Mouse (Mus musculus) skeletal muscle tissue, adult 2 months (tissue): Measurements from ENCODE around the gene Tap1.
A peak's percentile ranks its signal among the peaks of the same experiment; 100 is the strongest.
"Not testable (repeated sequence)": the region's sequence is repeated elsewhere in the genome, so short reads cannot be mapped to it uniquely, and the experiment has no call there.

Source experiments
- DNase-seq: peaks from one replicate; pipeline ENCODE4 v3.0.0-alpha.2; 2012; ENCODE audit warnings: low read depth, low spot score

Gene Tap1

GRCm38 (mm10) chr17:34187261-34187916 lies at the start of gene Tap1, which contains the start of gene Psmb9:
Tap1 (plus strand) TSS chr17:34187553.
Psmb9 (minus strand) TSS chr17:34187764.
- DNase-seq = peak; percentile 96

- no peak for DNase-seq
These were observed 49.8 kb upstream of the Tap1 start for GRCm38 (mm10) chr17:34137601-34138000.

- DNase-seq = no peak
These were observed 48.7 kb upstream of the Tap1 start for GRCm38 (mm10) chr17:34138655-34139054.

- DNase-seq = no peak
These were observed 47.9 kb upstream of the Tap1 start for GRCm38 (mm10) chr17:34139416-34139815.

GRCm38 (mm10) chr17:34140240-34140639 lies 47.1 kb upstream of the Tap1 start:
- DNase-seq = no peak

- DNase-seq = no peak
These were observed 45.9 kb upstream of the Tap1 start for GRCm38 (mm10) chr17:34141448-34141847.

- DNase-seq = no peak
These were observed 44.8 kb upstream of the Tap1 start for GRCm38 (mm10) chr17:34142456-34143010.

- peak; percentile 73 for DNase-seq
These were observed 44.3 kb upstream of the Tap1 start, which contains the start of gene H2-DMb2 for GRCm38 (mm10) chr17:34143033-34143432. H2-DMb2 (plus strand) TSS chr17:34143307.

- no peak for DNase-seq
These were observed 43.9 kb upstream of the Tap1 start for GRCm38 (mm10) chr17:34143461-34143860.

- not testable (repeated sequence) for DNase-seq
These were observed 43.1 kb upstream of the Tap1 start for GRCm38 (mm10) chr17:34144221-34144620.

GRCm38 (mm10) chr17:34144960-34145371 lies 42.4 kb upstream of the Tap1 start:
- no peak for DNase-seq

GRCm38 (mm10) chr17:34152923-34153322 lies 34.4 kb upstream of the Tap1 start, which contains the start of gene H2-DMb1:
H2-DMb1 (plus strand) TSS chr17:34153072.
- peak; percentile 87 for DNase-seq

GRCm38 (mm10) chr17:34155534-34155933 lies 31.8 kb upstream of the Tap1 start:
- no peak for DNase-seq

- DNase-seq = no peak
These were observed 23.0 kb upstream of the Tap1 start for GRCm38 (mm10) chr17:34164202-34164895.

GRCm38 (mm10) chr17:34165033-34165730 lies 22.2 kb upstream of the Tap1 start:
- DNase-seq = no peak

- DNase-seq = peak; percentile 24
These were observed 18.1 kb upstream of the Tap1 start for GRCm38 (mm10) chr17:34169279-34169678.

GRCm38 (mm10) chr17:34170487-34170876 lies 16.9 kb upstream of the Tap1 start:
- DNase-seq = no peak

- peak; percentile 56 for DNase-seq
These were observed 16.4 kb upstream of the Tap1 start for GRCm38 (mm10) chr17:34170877-34171498.

- no peak for DNase-seq
These were observed 14.8 kb upstream of the Tap1 start for GRCm38 (mm10) chr17:34172528-34172927.

GRCm38 (mm10) chr17:34174075-34174474 lies 13.3 kb upstream of the Tap1 start:
- DNase-seq = no peak

- DNase-seq = no peak
These were observed 10.2 kb upstream of the Tap1 start for GRCm38 (mm10) chr17:34177179-34177578.

GRCm38 (mm10) chr17:34179019-34179418 lies 8.3 kb upstream of the Tap1 start:
- no peak for DNase-seq
